Mouse (Mus musculus): ENCODE measurements around the gene Cldn5. TPM values are rescaled to one million over a fixed set of nuclear protein-coding genes. Genes with fewer than 3 reads are reported as not detected.

The Cldn5 gene
- polyA plus RNA-seq, 1 experiment = 9.2 TPM

DNA sequence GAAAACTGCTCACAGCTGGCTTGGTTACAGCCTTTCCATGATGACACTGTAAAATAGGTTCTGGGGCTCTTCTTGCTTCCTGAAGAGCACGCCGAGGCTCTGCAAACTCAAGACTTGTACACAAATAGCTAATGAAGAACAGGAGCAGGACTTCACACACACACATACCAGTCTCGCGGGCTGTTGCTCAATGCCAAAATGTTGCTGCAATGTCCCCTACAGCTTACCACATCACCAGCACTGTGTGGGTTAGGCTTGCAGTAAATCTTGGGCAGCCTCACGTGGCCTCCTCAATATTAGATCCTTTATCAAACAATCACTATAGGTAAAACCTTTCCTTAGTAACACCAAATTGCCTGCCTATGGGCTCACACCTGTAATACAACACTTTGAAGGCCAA, 32.4 kb downstream of the Cldn5 start:
- Histone ChIP-seq H3K36me3 (ENCODE audit: control insufficient read depth, insufficient read depth, low read length) (no peaks in the 10 kb centered on the region; the same call in none of the 2 replicates), H3K27ac (ENCODE audit: control insufficient read depth, insufficient read depth, low read depth, low read length) (no peak overlapping the region), H3K4me3 (ENCODE audit: control insufficient read depth, low read depth, low read length) (no peak overlapping the region; the same call in 1 of the 2 replicates), H3K27me3 (ENCODE audit: control insufficient read depth, insufficient read depth, low read length) (no peaks in the 10 kb centered on the region), H3K4me1 (ENCODE audit: control insufficient read depth, insufficient read depth, low read length) (peaks cover 5% of the 10 kb centered on the region)
- TF ChIP-seq CTCF (IDR thresholded peaks at IDR 0.05; ENCODE audit: control insufficient read depth, insufficient read depth, insufficient replicate concordance, low read depth, low read length) = no peak
- no peak for TF ChIP-seq POLR2A (IDR thresholded peaks at IDR 0.05; ENCODE audit: control insufficient read depth, low read depth, low read length)

GRCm38 (mm10) chr16:18811032-18811431, 34.4 kb downstream of the Cldn5 start:
- Histone ChIP-seq H3K27me3 (ENCODE audit: control insufficient read depth, insufficient read depth, low read length) (no peaks in the 10 kb centered on the region), H3K4me1 (ENCODE audit: control insufficient read depth, insufficient read depth, low read length) (peaks cover 5% of the 10 kb centered on the region; the same call in 1 of the 2 replicates), H3K4me3 (ENCODE audit: control insufficient read depth, low read depth, low read length) (peak overlapping the region; percentile 100), H3K36me3 (ENCODE audit: control insufficient read depth, insufficient read depth, low read length) (no peaks in the 10 kb centered on the region; the same call in none of the 2 replicates), H3K27ac (ENCODE audit: control insufficient read depth, insufficient read depth, low read depth, low read length) (peak overlapping the region; percentile 97)
- TF ChIP-seq CTCF (IDR thresholded peaks at IDR 0.05; ENCODE audit: control insufficient read depth, insufficient read depth, insufficient replicate concordance, low read depth, low read length) (no peak), POLR2A (IDR thresholded peaks at IDR 0.05; ENCODE audit: control insufficient read depth, low read depth, low read length) (no peak)

DNA sequence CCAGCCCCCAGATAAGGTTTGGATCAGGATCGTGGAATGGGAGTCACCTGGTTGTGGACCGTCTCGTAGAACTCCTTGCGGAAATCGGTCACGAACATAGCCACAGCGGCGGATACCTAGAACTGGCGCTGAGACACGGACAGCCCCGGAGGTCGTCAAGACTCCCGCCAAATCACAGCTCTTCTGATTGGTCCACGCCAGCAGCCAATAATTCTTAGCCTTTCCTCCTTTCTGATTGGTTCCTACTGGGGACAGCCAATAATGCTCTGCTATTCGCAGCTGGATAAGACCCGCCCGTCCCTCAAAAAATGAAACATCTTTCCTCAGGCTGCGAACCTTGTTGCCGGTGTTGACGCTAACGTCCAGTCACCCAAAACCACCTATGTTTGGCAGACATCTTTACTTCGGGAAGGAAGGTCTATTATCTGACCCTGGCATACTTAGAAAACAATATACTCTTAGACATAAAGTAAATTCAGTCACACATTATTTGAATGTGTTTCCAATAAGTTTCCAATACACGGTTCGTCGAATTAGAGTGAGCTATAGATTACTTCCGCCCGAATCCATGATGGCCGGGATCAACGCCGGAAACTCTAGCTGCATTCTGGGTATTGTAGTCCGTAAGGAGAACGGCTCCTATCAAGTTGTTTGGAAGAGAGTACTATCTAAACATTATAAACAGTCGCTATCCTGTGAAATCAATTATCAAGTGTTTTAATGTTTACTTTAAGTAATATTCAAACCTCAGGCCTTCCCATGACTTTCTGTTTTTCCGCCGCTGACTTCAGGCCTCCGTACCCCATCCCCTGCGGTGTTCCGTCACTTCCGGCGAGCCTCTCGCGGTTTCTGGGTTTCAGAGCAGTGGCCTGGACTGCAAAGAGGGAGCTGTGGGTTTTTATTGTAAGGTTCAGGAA, 35.1 kb downstream of the Cldn5 start, which contains the start of the genes Ufd1 and Cdc45:
Gene Ufd1, plus strand, starts transcription at position 312 of the 917 bp plus-strand sequence.
Gene Cdc45, minus strand, starts transcription at position 520 of the 917 bp plus-strand sequence.
- H3K27ac ChIP-seq (ENCODE audit: control insufficient read depth, insufficient read depth, low read depth, low read length) = peak within 1 kb of the TSS; percentile 97
- no peaks in the 10 kb centered on the region for H3K27me3 ChIP-seq (ENCODE audit: control insufficient read depth, insufficient read depth, low read length)
- peaks cover 5% of the 10 kb centered on the region; the same call in 1 of the 2 replicates for H3K4me1 ChIP-seq (ENCODE audit: control insufficient read depth, insufficient read depth, low read length)
- peak within 1 kb of the TSS; percentile 100 for H3K4me3 ChIP-seq (ENCODE audit: control insufficient read depth, low read depth, low read length)
- H3K36me3 ChIP-seq (ENCODE audit: control insufficient read depth, insufficient read depth, low read length) = no peaks in the 10 kb centered on the region; the same call in none of the 2 replicates
- TF ChIP-seq POLR2A (IDR thresholded peaks at IDR 0.05; ENCODE audit: control insufficient read depth, low read depth, low read length) (peak; percentile 94), CTCF (IDR thresholded peaks at IDR 0.05; ENCODE audit: control insufficient read depth, insufficient read depth, insufficient replicate concordance, low read depth, low read length) (no peak)

DNA sequence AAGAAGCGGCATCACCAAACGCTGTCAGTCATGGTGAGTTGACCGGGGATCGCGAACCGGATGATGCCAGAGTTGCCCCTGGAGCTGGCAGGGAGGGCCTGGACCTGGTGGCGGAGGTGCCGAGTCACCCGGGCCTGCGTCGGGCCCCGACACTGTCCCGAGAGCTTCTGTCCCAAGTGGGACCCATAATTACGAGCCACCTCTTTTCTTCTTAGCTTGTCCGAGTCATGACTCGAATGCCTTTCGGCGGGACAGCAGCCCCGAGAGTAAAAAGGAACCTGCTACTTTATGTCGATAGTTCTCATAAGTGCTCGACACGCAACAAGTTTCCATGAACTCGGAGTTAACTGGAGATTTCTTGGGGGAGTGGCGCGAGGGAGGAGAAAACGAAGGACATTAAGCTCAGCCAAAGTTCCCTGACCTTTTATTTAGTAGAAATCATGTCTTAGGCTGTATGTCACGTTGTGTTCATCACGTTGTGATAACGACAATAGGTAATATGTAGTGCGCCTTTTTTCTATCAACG, 35.8 kb downstream of the Cldn5 start:
- H3K27ac ChIP-seq (ENCODE audit: control insufficient read depth, insufficient read depth, low read depth, low read length) = peak overlapping the region; percentile 97
- H3K27me3 ChIP-seq (ENCODE audit: control insufficient read depth, insufficient read depth, low read length) = no peaks in the 10 kb centered on the region
- H3K4me3 ChIP-seq (ENCODE audit: control insufficient read depth, low read depth, low read length) = peak overlapping the region; percentile 100
- TF ChIP-seq POLR2A (IDR thresholded peaks at IDR 0.05; ENCODE audit: control insufficient read depth, low read depth, low read length) (no peak; the same call in 1 of the 2 replicates), CTCF (IDR thresholded peaks at IDR 0.05; ENCODE audit: control insufficient read depth, insufficient read depth, insufficient replicate concordance, low read depth, low read length) (no peak)
- H3K4me1 ChIP-seq (ENCODE audit: control insufficient read depth, insufficient read depth, low read length) = peaks cover 5% of the 10 kb centered on the region; the same call in 1 of the 2 replicates
- no peaks in the 10 kb centered on the region; the same call in none of the 2 replicates for H3K36me3 ChIP-seq (ENCODE audit: control insufficient read depth, insufficient read depth, low read length)

DNA sequence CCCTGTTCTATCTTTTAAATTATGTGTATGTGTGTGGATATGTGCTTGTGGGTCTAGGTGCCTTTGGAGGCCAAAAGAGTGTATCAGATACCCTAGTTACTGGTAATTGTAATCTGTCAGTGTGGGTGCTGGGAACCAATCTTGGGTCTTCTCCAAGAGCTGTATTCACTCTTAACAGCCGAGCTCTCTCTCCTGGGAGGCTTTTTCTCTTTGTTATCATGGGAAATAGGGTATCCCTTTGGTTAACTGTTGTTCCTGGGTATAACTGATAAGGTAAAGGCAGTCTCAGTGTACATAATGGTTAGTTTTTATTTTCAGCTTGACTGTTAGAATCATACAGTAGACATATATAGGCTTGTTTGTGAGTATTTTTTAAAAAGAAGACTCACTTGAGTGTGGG, 45.7 kb downstream of the Cldn5 start:
- peaks cover 9% of the 10 kb centered on the region for H3K36me3 ChIP-seq (ENCODE audit: control insufficient read depth, insufficient read depth, low read length)
- H3K27ac ChIP-seq (ENCODE audit: control insufficient read depth, insufficient read depth, low read depth, low read length) = no peak overlapping the region
- no peak overlapping the region for H3K4me3 ChIP-seq (ENCODE audit: control insufficient read depth, low read depth, low read length)
- TF ChIP-seq POLR2A (IDR thresholded peaks at IDR 0.05; ENCODE audit: control insufficient read depth, low read depth, low read length) = no peak
- no peaks in the 10 kb centered on the region for H3K27me3 ChIP-seq (ENCODE audit: control insufficient read depth, insufficient read depth, low read length)
- no peaks in the 10 kb centered on the region for H3K4me1 ChIP-seq (ENCODE audit: control insufficient read depth, insufficient read depth, low read length)

- Histone ChIP-seq H3K36me3 (ENCODE audit: control insufficient read depth, insufficient read depth, low read length) (peaks cover 8% of the 10 kb centered on the region), H3K27me3 (ENCODE audit: control insufficient read depth, insufficient read depth, low read length) (no peaks in the 10 kb centered on the region), H3K4me3 (ENCODE audit: control insufficient read depth, low read depth, low read length) (no peak overlapping the region), H3K4me1 (ENCODE audit: control insufficient read depth, insufficient read depth, low read length) (no peaks in the 10 kb centered on the region), H3K27ac (ENCODE audit: control insufficient read depth, insufficient read depth, low read depth, low read length) (no peak overlapping the region)
- TF ChIP-seq CTCF (IDR thresholded peaks at IDR 0.05; ENCODE audit: control insufficient read depth, insufficient read depth, insufficient replicate concordance, low read depth, low read length) = no peak
Observed at GRCm38 (mm10) chr16:18822925-18823324, 46.3 kb downstream of the Cldn5 start.

Other genes starting within 250 kb of the Cldn5 start
- gene Tbx1, start 186.2 kb upstream of the Cldn5 start, polyA plus RNA-seq (2012; rRNA removed) = 4.2 and 6.1 TPM in 2 replicates
- gene Gp1bb, start 154.4 kb upstream of the Cldn5 start, polyA plus RNA-seq (2012; rRNA removed) = 7.8 and 10.9 TPM in 2 replicates
- 9.5 and 11.6 TPM in 2 replicates for gene Gm49601, start 150.4 kb upstream of the Cldn5 start, polyA plus RNA-seq (2012; rRNA removed)
- gene Sept5, start 146.9 kb upstream of the Cldn5 start, polyA plus RNA-seq (2012; rRNA removed) = 62.5 and 63.0 TPM in 2 replicates
- gene Ufd1, start 34.9 kb downstream of the Cldn5 start, polyA plus RNA-seq (2012; rRNA removed) = 588 and 668 TPM in 2 replicates
- gene Cdc45, start 35.1 kb downstream of the Cldn5 start, polyA plus RNA-seq (2012; rRNA removed) = 35.9 and 40.7 TPM in 2 replicates
- 7.0 and 7.5 TPM in 2 replicates for gene 2510002D24Rik, start 59.7 kb downstream of the Cldn5 start, polyA plus RNA-seq (2012; rRNA removed)
- not detected in 2 replicates for gene Gm28539, start 59.7 kb downstream of the Cldn5 start, polyA plus RNA-seq (2012; rRNA removed)
- gene Mrpl40, start 100.0 kb downstream of the Cldn5 start, polyA plus RNA-seq (2012; rRNA removed) = 12.4 and 13.9 TPM in 2 replicates
- 15.0 and 16.5 TPM in 2 replicates for gene Hira, start 100.2 kb downstream of the Cldn5 start, polyA plus RNA-seq (2012; rRNA removed)

All from testis, adult 2 months (tissue).